ENCODE assay signal across 20 mouse cellular contexts in the genomic region with DNA sequence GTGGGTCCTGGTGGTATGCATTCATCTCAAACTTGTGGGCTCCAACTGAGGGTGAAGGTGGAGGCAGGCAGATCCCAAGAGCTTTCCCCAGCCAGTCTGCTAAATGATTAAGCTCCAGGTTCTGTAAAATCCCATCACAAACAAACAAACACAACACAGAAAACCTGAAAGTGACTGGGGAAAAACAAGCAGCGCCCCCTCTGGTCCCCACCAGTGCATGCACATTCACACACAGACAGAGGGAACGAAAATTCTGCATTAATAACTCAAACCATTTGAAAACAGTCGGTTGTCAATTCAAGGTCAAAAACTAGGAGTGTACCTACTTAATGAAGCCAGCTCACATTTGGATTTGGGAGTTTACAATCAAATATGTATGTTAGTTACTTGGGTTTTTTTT. TPM values are rescaled to one million over a fixed set of nuclear protein-coding genes. Genes with fewer than 3 reads are reported as not detected.
DNase-seq lines count a peak whose midpoint lies in the region; ATAC-seq and TF ChIP-seq lines count a peak whose summit lies in the region.
"Had no signal": no experiment of that assay in that cellular context is flagged by ENCODE, and none has a peak within 500 bp of the region (broad histone marks: within the 10 kb centered on the region; RNA-seq: fewer than 3 reads in every experiment).

No protein-coding gene starts in this region.

- H3K9me3 ChIP-seq in intestine, embryonic 14.5 days (ENCODE audit: control insufficient read depth, low read length) = no peaks in the 10 kb centered on the region
- H3K9me3 ChIP-seq in intestine, embryonic 15.5 days = no peaks in the 10 kb centered on the region
- no peaks in the 10 kb centered on the region for H3K9me3 ChIP-seq in midbrain, postnatal 0 days (ENCODE audit: low read length)
- H3K9me3 ChIP-seq in midbrain, embryonic 16.5 days (replicated peaks; ENCODE audit: control insufficient read depth, low read length, poor library complexity, severe bottlenecking) = no peaks in the 10 kb centered on the region
- H3K9me3 ChIP-seq: embryonic facial prominence, embryonic 13.5 days; heart, embryonic 13.5 days; liver, embryonic 15.5 days; midbrain, embryonic 10.5 days had no signal

- no peak overlapping the region for H3K4me2 ChIP-seq in intestine, embryonic 14.5 days (ENCODE audit: low read length)
- H3K4me2 ChIP-seq in intestine, embryonic 15.5 days (replicated peaks) = no peak overlapping the region
- H3K4me2 ChIP-seq in midbrain, postnatal 0 days (ENCODE audit: low read depth, low read length, poor library complexity, severe bottlenecking) = no peak overlapping the region
- H3K4me2 ChIP-seq in midbrain, embryonic 16.5 days (ENCODE audit: low read length) = no peak overlapping the region
- H3K4me2 ChIP-seq: embryonic facial prominence, embryonic 13.5 days; heart, embryonic 13.5 days; liver, embryonic 15.5 days had no signal

- H3K9ac ChIP-seq in intestine, embryonic 14.5 days (ENCODE audit: low read length) = no peak overlapping the region
- no peak overlapping the region for H3K9ac ChIP-seq in intestine, embryonic 15.5 days
- no peak overlapping the region for H3K9ac ChIP-seq in midbrain, postnatal 0 days (replicated peaks; ENCODE audit: low read length, poor library complexity, severe bottlenecking)
- no peak overlapping the region for H3K9ac ChIP-seq in midbrain, embryonic 16.5 days (ENCODE audit: low read depth, low read length)
- H3K9ac ChIP-seq: embryonic facial prominence, embryonic 13.5 days; heart, embryonic 13.5 days; liver, embryonic 15.5 days had no signal

- H3K4me3 ChIP-seq in intestine, embryonic 14.5 days (ENCODE audit: low read depth, low read length) = no peak overlapping the region
- H3K4me3 ChIP-seq in intestine, embryonic 15.5 days (replicated peaks) = no peak overlapping the region
- H3K4me3 ChIP-seq in midbrain, postnatal 0 days (ENCODE audit: low read depth, low read length) = no peak overlapping the region
- H3K4me3 ChIP-seq in midbrain, embryonic 16.5 days (ENCODE audit: low read depth, low read length) = no peak overlapping the region
- H3K4me3 ChIP-seq: embryonic facial prominence, embryonic 13.5 days; gastrocnemius, adult 2 months; heart, embryonic 13.5 days; liver, embryonic 15.5 days; midbrain, embryonic 10.5 days had no signal

- peak; percentile 18 for DNase-seq in intestine, embryonic 14.5 days (ENCODE audit: low spot score)
- no peak for DNase-seq in midbrain, postnatal 0 days (ENCODE audit: low spot score)
- peak; percentile 45 for DNase-seq in ZHBTc4 (ENCODE audit: low read depth, low spot score)
- DNase-seq in adrenal gland, postnatal 14 days = no peak
- no peak for DNase-seq in cerebellum, adult 11-12 months
- DNase-seq: adrenal gland, postnatal 10 days; cerebellum, adult 11 months; cerebellum, postnatal 14 days; gastrocnemius, adult 2 months; kidney, adult 8-10 months; kidney, postnatal 14 days; lung, postnatal 14 days; right cerebral cortex, postnatal 4 days had no signal

- 91% methylated on average over 3 of the region's 3 CpGs for WGBS in intestine, embryonic 14.5 days
- 89% methylated on average over 3 of the region's 3 CpGs for WGBS in intestine, embryonic 15.5 days
- WGBS in midbrain, postnatal 0 days = 89% methylated on average over 3 of the region's 3 CpGs
- WGBS in midbrain, embryonic 16.5 days = 85% methylated on average over 3 of the region's 3 CpGs

- TF ChIP-seq CTCF in midbrain, postnatal 0 days (IDR thresholded peaks at IDR 0.05) = peak; percentile 13; the same call in 1 of the 2 replicates

- H3K27me3 ChIP-seq in intestine, embryonic 14.5 days (replicated peaks; ENCODE audit: control insufficient read depth, insufficient read depth, low read length) = no peaks in the 10 kb centered on the region
- H3K27me3 ChIP-seq in intestine, embryonic 15.5 days (replicated peaks) = no peaks in the 10 kb centered on the region
- H3K27me3 ChIP-seq in midbrain, postnatal 0 days (ENCODE audit: insufficient read depth, low read length) = no peaks in the 10 kb centered on the region
- H3K27me3 ChIP-seq in midbrain, embryonic 16.5 days (ENCODE audit: control insufficient read depth, insufficient read depth, low read depth, low read length) = no peaks in the 10 kb centered on the region
- H3K27me3 ChIP-seq: embryonic facial prominence, embryonic 13.5 days; heart, embryonic 13.5 days; liver, embryonic 15.5 days had no signal

- H3K36me3 ChIP-seq in intestine, embryonic 14.5 days (ENCODE audit: control insufficient read depth, insufficient read depth, low read length) = peaks cover 84% of the 10 kb centered on the region
- peaks cover 24% of the 10 kb centered on the region for H3K36me3 ChIP-seq in intestine, embryonic 15.5 days
- peaks cover 29% of the 10 kb centered on the region for H3K36me3 ChIP-seq in midbrain, postnatal 0 days (ENCODE audit: insufficient read depth, low read length)
- H3K36me3 ChIP-seq in midbrain, embryonic 16.5 days (ENCODE audit: control insufficient read depth, insufficient read depth, low read length) = peaks cover 22% of the 10 kb centered on the region

- H3K27ac ChIP-seq in intestine, embryonic 14.5 days (ENCODE audit: low read depth) = no peak overlapping the region
- no peak overlapping the region for H3K27ac ChIP-seq in intestine, embryonic 15.5 days
- no peak overlapping the region for H3K27ac ChIP-seq in midbrain, postnatal 0 days (ENCODE audit: low read depth, low read length)
- no peak overlapping the region for H3K27ac ChIP-seq in midbrain, embryonic 16.5 days (ENCODE audit: low read length)
- H3K27ac ChIP-seq: embryonic facial prominence, embryonic 13.5 days; gastrocnemius, adult 2 months; heart, embryonic 13.5 days; liver, embryonic 15.5 days; midbrain, embryonic 10.5 days had no signal

- no peak for ATAC-seq in intestine, embryonic 14.5 days (replicated peaks; ENCODE audit: low FRiP score, low TSS enrichment, low read depth)
- ATAC-seq in intestine, embryonic 15.5 days = no peak
- no peak for ATAC-seq in midbrain, postnatal 0 days (ENCODE audit: low FRiP score)
- ATAC-seq in midbrain, embryonic 16.5 days = no peak
- ATAC-seq: forebrain, embryonic 16.5 days had no signal

- no peaks in the 10 kb centered on the region for H3K4me1 ChIP-seq in intestine, embryonic 14.5 days (replicated peaks; ENCODE audit: control insufficient read depth, insufficient read depth, low read length)
- no peaks in the 10 kb centered on the region for H3K4me1 ChIP-seq in intestine, embryonic 15.5 days (replicated peaks)
- no peaks in the 10 kb centered on the region for H3K4me1 ChIP-seq in midbrain, postnatal 0 days (ENCODE audit: insufficient read depth, low read length)
- no peaks in the 10 kb centered on the region for H3K4me1 ChIP-seq in midbrain, embryonic 16.5 days (ENCODE audit: control insufficient read depth, insufficient read depth, low read length)
- H3K4me1 ChIP-seq: liver, embryonic 15.5 days; midbrain, embryonic 10.5 days had no signal

RNA-seq across cellular contexts. Expression of gene Arglu1, which starts 12.1 kb away (rescaled TPM):
- 134 and 135 TPM in 2 replicates for polyA plus RNA-seq in intestine, embryonic 14.5 days (2014; fragmentation: Nextera tagmentation; extraction: Ambion mirVana)
- polyA plus RNA-seq in intestine, embryonic 15.5 days (2015; fragmentation: Nextera tagmentation; extraction: Ambion mirVana) = 107 and 121 TPM in 2 replicates
- total RNA-seq in midbrain, postnatal 0 days (2014; rRNA removed) = 75.5 and 109 TPM in 2 replicates
- 142 and 180 TPM in 2 replicates for polyA plus RNA-seq in midbrain, postnatal 0 days (2015; fragmentation: Nextera tagmentation; extraction: Ambion mirVana)
- 150 and 173 TPM in 2 replicates for polyA plus RNA-seq in midbrain, embryonic 16.5 days (2015; fragmentation: Nextera tagmentation; extraction: Ambion mirVana)
- 76.4 and 95.8 TPM in 2 replicates for total RNA-seq in adrenal gland, postnatal 14 days (2021)

RNA-seq across cellular contexts. Expression of gene Efnb2, which starts 17.2 kb away (rescaled TPM):
- polyA plus RNA-seq in intestine, embryonic 14.5 days (2014; fragmentation: Nextera tagmentation; extraction: Ambion mirVana) = 18.8 and 19.1 TPM in 2 replicates
- polyA plus RNA-seq in intestine, embryonic 15.5 days (2015; fragmentation: Nextera tagmentation; extraction: Ambion mirVana) = 14.1 TPM in 2 replicates
- total RNA-seq in midbrain, postnatal 0 days (2014; rRNA removed) = 19.5 and 20.7 TPM in 2 replicates
- polyA plus RNA-seq in midbrain, postnatal 0 days (2015; fragmentation: Nextera tagmentation; extraction: Ambion mirVana) = 6.5 and 6.8 TPM in 2 replicates
- polyA plus RNA-seq in midbrain, embryonic 16.5 days (2015; fragmentation: Nextera tagmentation; extraction: Ambion mirVana) = 10.0 and 10.8 TPM in 2 replicates
- total RNA-seq in adrenal gland, postnatal 14 days (2021) = 31.5 and 31.6 TPM in 2 replicates

Comparison
In these comparisons a context has a peak if more than half of its experiments do, and no peak if none do; other contexts are left out.
1. DNase-seq: peak in intestine, embryonic 14.5 days (single experiment) and ZHBTc4 (single experiment); none in midbrain, postnatal 0 days (single experiment), adrenal gland, postnatal 14 days (single experiment) and cerebellum, adult 11-12 months (single experiment).